Mouse (Mus musculus) kidney, adult 2 months (tissue): ENCODE data around the gene Aebp1.

Experiments used
- CTCF ChIP-seq: fragments of 200-500 bp; conservative IDR thresholded peaks from 2 replicates; pipeline ENCODE4 v1.5.1; 2011; ENCODE audit warnings: low read depth, mild to moderate bottlenecking, control low read depth, low read length, moderate library complexity, mixed read lengths; ENCODE audit not compliant: insufficient read depth, insufficient read length
- POLR2A ChIP-seq: fragments of 200-500 bp; IDR thresholded peaks from one replicate; pipeline ENCODE4 v1.6.1; 2011; ENCODE audit warnings: low read depth, low read length, control low read depth

GRCm38 (mm10) chr11:5855902-5856301, 5.8 kb upstream of the Aebp1 start:
- TF ChIP-seq CTCF (no peak), POLR2A (no peak)
